Mouse (Mus musculus) hindbrain, embryonic 11.5 days (tissue): ENCODE results near the gene Ankra2. TPM values are rescaled to one million over a fixed set of nuclear protein-coding genes. Genes with fewer than 3 reads are reported as not detected.

ENCODE experiments used
- ATAC-seq: fragments of 200-750 bp; cut with Nextera tagmentation; 2 replicates; pipeline ENCODE4 v1.8.0; 2017; ENCODE audit warnings: mild to moderate bottlenecking, moderate TSS enrichment, moderate library complexity; ENCODE audit not compliant: low FRiP score
- DNase-seq: peaks from one replicate; pipeline ENCODE4 v3.0.0-alpha.2; 2015; ENCODE audit warnings: low spot score
- H3K27ac ChIP-seq: fragments of 300-500 bp; sonication (generic); 2 replicates; pipeline ENCODE4 v1.5.1; 2014; ENCODE audit warnings: mild to moderate bottlenecking, low read depth, low read length
- H3K27me3 ChIP-seq: fragments of 300-500 bp; sonication (generic); 2 replicates; pipeline ENCODE4 v1.6.1; 2014; ENCODE audit warnings: mild to moderate bottlenecking, low read length, moderate library complexity, mixed read lengths; ENCODE audit not compliant: control insufficient read depth, insufficient read depth
- H3K36me3 ChIP-seq: fragments of 300-500 bp; sonication (generic); 2 replicates; pipeline ENCODE4 v1.6.1; 2014; ENCODE audit warnings: mild to moderate bottlenecking, low read length, moderate library complexity, mixed read lengths; ENCODE audit not compliant: control insufficient read depth, insufficient read depth
- H3K4me1 ChIP-seq: fragments of 300-500 bp; sonication (generic); replicated peaks from 2 replicates; pipeline ENCODE4 v1.6.1; 2014; ENCODE audit warnings: low read length, mixed read lengths; ENCODE audit not compliant: control insufficient read depth, insufficient read depth
- H3K4me2 ChIP-seq: fragments of 300-500 bp; sonication (generic); replicated peaks from 2 replicates; pipeline ENCODE4 v1.6.1; 2014; ENCODE audit warnings: mild to moderate bottlenecking, low read depth, low read length
- H3K4me3 ChIP-seq: fragments of 300-500 bp; sonication (generic); 2 replicates; pipeline ENCODE4 v1.5.1; 2014; ENCODE audit warnings: low read depth, low read length
- H3K9ac ChIP-seq: fragments of 300-500 bp; sonication (generic); 2 replicates; pipeline ENCODE4 v1.6.1; 2014; ENCODE audit warnings: low read depth, low read length
- H3K9me3 ChIP-seq: fragments of 300-500 bp; sonication (generic); 2 replicates; pipeline ENCODE4 v1.6.1; 2016; ENCODE audit warnings: low read length; ENCODE audit not compliant: control insufficient read depth
- WGBS: fragments of 180-500 bp; shearing (Covaris S2); extraction: QIAGEN DNeasy Blood & Tissue Kit; methylation state at CpG from one replicate; pipeline ENCODE4 v1.1.7; 2014; 5-methylcytosine and 5-hydroxymethylcytosine counted together
- polyA plus RNA-seq: library from polyadenylated mRNA; unstranded; fragments of >200 nt; fragmentation: Nextera tagmentation; extraction: Ambion mirVana; gene quantifications from 2 replicates; pipeline ENCODE4 v1.2.1, GENCODE M21; 2014

The Ankra2 gene
- polyA plus RNA-seq, 1 experiment from 2014 or later, result 40.1 TPM

DNA sequence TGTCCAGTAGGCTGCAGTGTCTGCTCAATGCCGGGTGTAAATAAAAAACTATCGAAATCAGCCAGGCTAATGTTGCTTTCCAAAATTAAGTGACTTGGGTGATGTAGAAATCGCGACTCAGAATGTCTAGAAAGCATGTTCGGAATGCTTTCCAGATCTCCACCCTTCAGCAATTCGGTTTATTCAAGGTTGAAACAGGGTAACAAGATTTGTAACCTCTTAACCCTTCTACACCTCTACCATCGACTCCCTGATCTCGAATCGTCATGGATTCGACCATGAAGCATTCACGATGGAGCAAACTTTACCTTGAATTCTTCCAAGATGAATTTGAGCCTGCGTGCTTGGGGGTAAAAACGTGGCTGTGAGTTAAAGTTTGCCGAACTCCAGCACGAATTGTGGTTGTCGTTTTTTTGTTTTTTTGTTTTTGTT lies 54.4 kb downstream of the Ankra2 start:
- Histone ChIP-seq H3K4me2 (peak overlapping the region; percentile 46), H3K9me3 (no peaks in the 10 kb centered on the region), H3K27ac (peak overlapping the region; percentile 74), H3K9ac (peak overlapping the region; percentile 96), H3K4me1 (0 out of 2 replicates have a peak, but pooled peaks cover 2% of the 10 kb centered on the region), H3K27me3 (no peaks in the 10 kb centered on the region), H3K4me3 (peak overlapping the region; percentile 100), H3K36me3 (no peaks in the 10 kb centered on the region)
- ATAC-seq (peak; percentile 18; the same call in 1 of the 2 replicates), DNase-seq (no peak)
- WGBS, result 3% methylated on average over 16 of the region's 16 CpGs

DNA sequence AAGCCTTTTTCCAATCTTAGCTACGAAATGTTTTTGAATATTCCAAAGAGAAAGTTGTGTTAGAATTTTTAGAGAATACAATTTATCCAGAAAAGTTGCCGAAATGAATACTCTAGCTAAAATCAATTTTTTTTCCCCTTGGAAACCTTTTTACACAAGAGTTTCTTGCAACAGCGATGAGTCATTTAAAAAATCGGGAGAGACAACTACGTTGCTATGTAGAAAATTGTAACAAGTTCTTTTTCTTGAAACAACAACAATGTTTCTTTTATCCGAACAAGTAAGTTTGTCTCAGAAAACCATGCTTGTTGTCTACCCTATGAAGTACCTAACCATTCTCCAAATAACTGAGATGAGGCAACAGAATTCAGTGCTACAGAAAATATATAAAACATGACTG lies 55.0 kb downstream of the Ankra2 start:
- H3K4me1 ChIP-seq, result 0 out of 2 replicates have a peak, but pooled peaks cover 2% of the 10 kb centered on the region
- no peaks in the 10 kb centered on the region for H3K36me3 ChIP-seq
- H3K4me3 ChIP-seq, result no peak overlapping the region
- no peak overlapping the region for H3K27ac ChIP-seq
- no peaks in the 10 kb centered on the region for H3K27me3 ChIP-seq
- no peak overlapping the region for H3K9ac ChIP-seq
- no peak for ATAC-seq
- no peak for DNase-seq
- WGBS, result 90% methylated on average over 6 of the region's 6 CpGs
- H3K4me2 ChIP-seq, result no peak overlapping the region
- H3K9me3 ChIP-seq, result no peaks in the 10 kb centered on the region

Other genes starting within 250 kb of the Ankra2 start
- 9.1 and 11.8 TPM in 2 replicates for gene Arhgef28, start 56.6 kb upstream of the Ankra2 start, polyA plus RNA-seq
- gene Utp15, start within 50 bp of the Ankra2 start, polyA plus RNA-seq, result 33.9 and 46.3 TPM in 2 replicates
- not detected in 2 replicates for gene Gm21976, start 16.8 kb downstream of the Ankra2 start, polyA plus RNA-seq
- 784 and 800 TPM in 2 replicates for gene Btf3, start 53.9 kb downstream of the Ankra2 start, polyA plus RNA-seq
- gene Foxd1, start 91.2 kb downstream of the Ankra2 start, polyA plus RNA-seq, result 4.6 and 5.0 TPM in 2 replicates
- 0.78 and 0.94 TPM in 2 replicates for gene Gm10320, start 228.9 kb downstream of the Ankra2 start, polyA plus RNA-seq